Mouse (Mus musculus): ENCODE measurements around the gene B4galnt1.

The B4galnt1 gene

DNA sequence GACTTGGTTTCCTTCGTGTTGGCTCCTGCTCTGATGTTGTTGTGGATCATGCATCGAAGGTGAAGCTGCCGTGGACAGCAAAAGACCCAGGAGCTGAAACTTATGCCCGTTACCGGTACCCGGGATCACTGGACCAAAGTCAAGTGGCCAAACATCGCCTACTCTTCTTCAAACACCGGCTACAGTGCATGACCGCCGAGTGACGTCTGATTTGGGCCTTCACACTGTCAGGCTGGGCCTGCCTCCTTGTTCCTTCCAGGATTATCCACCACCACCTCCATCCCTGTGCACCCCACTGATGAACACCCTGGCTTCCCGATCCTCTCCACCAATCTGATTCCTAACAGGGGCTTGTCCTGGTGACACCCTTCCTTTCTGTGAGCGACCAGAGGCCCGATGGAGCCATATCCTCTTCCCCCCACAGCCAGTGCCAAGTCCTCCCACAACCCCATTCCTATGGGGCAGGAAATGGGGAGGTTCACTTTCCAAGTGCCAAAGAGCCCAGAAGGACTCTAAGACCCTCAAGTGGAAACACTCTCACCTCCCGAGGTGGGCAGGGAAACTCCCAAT is 6.7 kb downstream of the B4galnt1 start:
- DNase-seq: no peak

DNA sequence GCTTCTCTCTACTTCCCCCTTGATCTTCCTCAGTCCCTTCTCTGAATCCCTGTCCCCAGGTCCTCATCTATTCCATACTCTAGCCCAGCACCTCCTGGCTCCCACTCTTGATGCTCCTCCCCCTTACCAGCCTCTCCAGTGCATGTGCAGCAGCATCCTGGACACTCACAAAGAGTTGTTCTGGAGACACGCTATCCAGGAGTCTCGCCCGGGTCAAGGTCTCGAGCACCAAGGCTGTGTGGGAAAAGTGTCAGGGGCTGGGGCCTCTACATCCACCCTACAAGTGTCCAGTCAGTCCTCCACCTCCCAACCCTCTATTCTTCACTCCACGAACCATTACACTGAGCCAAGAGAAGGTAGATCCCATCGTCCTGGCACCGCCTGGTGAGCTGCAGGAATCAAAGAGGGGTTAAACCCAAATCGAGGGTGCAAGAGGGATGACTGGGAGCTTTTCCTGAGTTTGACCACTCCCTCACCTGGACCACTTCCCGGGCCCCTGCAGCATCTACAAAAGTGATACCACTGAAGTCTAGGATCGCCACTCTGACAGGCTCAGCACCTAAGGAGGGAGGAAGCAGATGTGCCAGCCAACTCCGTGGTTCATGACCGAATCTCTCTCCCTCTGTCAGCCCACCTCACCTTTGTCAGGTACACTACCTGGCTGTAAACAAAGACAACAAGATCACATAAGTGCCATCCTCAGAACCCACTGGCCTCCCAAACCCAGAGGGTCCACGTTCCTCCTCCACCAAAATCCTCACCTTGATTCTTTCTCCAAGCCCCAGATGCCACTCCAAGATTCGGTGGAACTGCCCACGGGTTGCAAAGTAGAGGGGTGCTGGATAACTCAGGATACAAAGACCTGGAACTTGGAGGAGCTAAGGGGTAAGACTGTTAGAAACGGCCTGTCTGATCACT is 8.4 kb downstream of the B4galnt1 start:
- DNase-seq: no peak

GRCm38 (mm10) chr10:127174170-127174569 is 9.1 kb downstream of the B4galnt1 start:
- DNase-seq: no peak

- DNase-seq: no peak
Measured at GRCm38 (mm10) chr10:127176228-127176627, 11.2 kb downstream of the B4galnt1 start.

GRCm38 (mm10) chr10:127176756-127177155 is 11.7 kb downstream of the B4galnt1 start:
- no peak for DNase-seq

GRCm38 (mm10) chr10:127177235-127177634 is 12.2 kb downstream of the B4galnt1 start:
- DNase-seq: no peak

GRCm38 (mm10) chr10:127177719-127178118 is 12.7 kb downstream of the B4galnt1 start:
- DNase-seq: peak; percentile 91

- DNase-seq: no peak
Measured at GRCm38 (mm10) chr10:127178286-127179027, 13.4 kb downstream of the B4galnt1 start.

DNA sequence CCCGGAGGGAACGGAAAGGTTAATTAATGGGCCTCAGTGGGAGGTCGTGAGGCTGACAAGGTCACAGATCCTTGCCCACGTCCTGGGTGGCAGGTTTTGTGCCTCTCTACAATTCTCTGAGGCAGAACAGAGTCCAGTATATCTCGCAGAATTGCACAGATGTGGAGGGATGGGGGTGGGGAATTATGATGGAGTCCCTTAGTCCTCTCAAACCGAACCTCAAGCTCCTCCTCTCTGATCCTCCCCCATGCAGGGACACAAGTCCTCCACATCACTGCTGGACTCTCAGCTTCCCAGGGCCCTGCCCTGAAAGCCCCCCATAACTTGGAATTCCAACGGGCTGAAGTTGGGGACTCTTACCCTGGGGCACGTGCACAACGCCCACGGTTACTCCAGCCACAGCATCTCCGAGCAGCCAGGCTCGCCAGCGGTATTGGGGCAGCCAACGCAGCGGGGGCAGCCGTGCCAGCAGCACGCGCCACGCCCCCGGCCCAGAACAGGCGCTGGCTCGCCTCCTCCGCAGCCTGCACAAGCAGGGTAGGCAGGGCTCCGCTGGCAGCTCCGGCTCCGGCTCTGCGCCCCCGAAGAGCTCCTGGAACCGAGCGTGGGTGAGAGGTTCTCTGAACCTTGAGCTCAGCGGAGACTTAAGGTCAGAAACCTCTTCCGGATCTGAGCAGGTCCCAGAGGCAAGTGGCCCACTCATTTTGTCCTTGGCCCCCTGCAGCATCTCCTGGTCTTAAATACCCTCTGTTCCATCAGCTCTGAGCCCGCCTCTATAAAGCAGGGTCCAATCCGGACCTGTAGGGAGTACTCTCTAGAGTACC is 15.1 kb downstream of the B4galnt1 start, which contains the start of gene Slc26a10:
TSS of gene Slc26a10 (minus strand) at position 775 of the 824 bp plus-strand sequence.
- peak; percentile 59 for DNase-seq

DNA sequence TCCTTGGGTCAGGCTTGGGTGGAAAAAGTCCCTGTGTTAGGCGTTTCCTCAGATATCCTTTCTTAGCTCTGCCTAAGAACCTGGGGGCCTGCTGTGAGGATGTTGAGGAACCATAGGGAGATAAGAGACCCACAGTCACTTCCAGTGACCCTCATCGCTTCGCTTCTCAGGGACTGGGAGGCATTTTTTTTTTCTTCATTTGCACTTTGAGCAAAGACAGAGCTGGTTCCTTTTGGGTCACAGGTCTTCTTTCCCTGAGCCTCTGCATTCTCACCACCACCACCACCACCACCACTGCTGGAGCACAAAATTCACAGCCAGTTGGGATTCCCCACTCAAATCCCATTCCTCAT is 15.6 kb downstream of the B4galnt1 start:
- DNase-seq: no peak

GRCm38 (mm10) chr10:127181566-127181965 is 16.5 kb downstream of the B4galnt1 start:
- no peak for DNase-seq

DNA sequence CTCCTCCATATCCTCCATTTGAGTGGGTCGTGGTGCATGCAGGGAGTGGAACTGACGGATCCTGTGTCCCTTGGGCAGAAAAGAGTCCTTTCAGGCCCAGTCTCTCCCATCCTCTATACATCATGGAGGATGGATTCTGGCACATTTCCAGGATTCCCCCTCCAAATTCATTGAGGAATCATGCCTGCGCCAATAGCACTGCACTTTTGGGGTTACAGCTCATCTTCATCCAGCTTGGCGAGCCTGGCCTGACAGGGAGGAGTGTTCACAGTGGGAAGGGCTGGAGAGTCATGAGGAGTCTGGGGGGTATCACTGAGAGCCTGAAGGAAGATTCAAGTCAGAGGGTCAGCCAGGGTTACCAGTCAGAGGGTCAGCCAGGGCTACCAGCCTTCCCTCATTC is 17.6 kb downstream of the B4galnt1 start:
- no peak for DNase-seq

GRCm38 (mm10) chr10:127183759-127184158 is 18.7 kb downstream of the B4galnt1 start:
- peak; percentile 59 for DNase-seq

DNA sequence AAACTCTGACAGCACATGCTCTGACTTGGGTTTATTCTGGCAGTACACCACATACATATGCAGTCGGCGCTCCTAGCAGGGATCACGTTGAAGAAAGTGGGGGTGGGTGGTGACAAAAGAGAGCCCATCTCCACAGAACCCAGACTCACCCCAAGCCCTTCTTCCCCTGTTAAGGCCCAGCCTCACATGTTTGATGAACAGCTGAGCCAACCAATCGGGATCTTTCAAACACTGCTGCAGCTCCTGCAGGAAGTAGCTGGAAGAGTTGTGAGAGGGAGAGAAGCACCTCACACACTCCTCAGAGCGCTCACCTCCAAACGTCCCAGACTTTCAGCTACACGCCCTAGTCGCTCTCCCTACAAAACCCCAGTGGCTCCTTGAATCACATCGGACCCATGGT is 20.1 kb downstream of the B4galnt1 start:
- peak; percentile 33 for DNase-seq

DNA sequence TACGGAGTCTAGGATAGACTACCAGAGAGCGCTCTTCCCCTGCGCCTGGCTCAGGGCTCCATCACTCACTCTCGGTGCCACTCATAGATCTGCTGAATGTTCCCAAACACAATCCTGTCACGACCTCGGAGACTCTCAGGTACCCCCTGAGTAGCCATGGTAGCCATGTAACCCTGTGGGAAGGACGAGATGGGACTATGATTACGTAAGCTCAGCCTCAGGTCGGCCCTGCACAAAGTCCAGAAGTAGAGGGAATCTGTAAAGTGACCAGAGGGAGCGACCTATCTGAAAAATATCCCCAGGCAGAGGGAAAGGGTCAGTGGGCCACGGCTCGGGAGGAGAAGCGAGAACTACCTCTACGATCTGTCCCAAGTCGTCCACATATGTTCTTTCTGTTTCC is 20.5 kb downstream of the B4galnt1 start:
- DNase-seq: no peak

DNA sequence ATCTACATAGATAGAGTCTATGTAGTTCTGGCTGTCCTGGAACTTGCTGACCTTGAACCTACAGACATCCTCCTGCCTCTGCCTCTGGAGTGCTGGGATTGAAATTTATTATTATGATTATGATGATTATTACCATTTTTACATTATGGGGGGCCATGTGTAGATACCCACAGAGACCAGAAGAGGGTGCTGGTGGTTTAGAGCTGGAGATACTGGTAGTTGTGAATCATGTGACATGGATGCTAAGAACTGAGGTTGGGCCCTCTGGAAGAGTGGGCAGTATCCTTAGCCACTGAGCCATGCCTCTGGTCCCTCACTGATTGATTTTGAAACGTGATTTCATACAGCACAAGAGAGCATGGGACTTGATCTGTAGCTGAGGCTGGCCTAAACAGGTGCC is 21.4 kb downstream of the B4galnt1 start:
- DNase-seq: no peak

- peak; percentile 23 for DNase-seq
Measured at GRCm38 (mm10) chr10:127187371-127188078, 22.5 kb downstream of the B4galnt1 start.

GRCm38 (mm10) chr10:127188079-127188453 is 23.0 kb downstream of the B4galnt1 start:
- no peak for DNase-seq

- DNase-seq: peak; percentile 92
Measured at GRCm38 (mm10) chr10:127188465-127189115, 23.6 kb downstream of the B4galnt1 start.

- DNase-seq: peak; percentile 58
Measured at GRCm38 (mm10) chr10:127189116-127189650, 24.2 kb downstream of the B4galnt1 start.

Measured in embryo, embryonic 11 days (tissue).